ENCODE assay signal across 9 mouse cellular contexts in genomic region chr5:147293127-147293910, GRCm38 (mm10). TPM values are rescaled to one million over a fixed set of nuclear protein-coding genes. Genes with fewer than 3 reads are reported as not detected.
DNase-seq lines count a peak whose midpoint lies in the region; ATAC-seq and TF ChIP-seq lines count a peak whose summit lies in the region.
"Had no signal": no experiment of that assay in that cellular context is flagged by ENCODE, and none has a peak within 500 bp of the region (broad histone marks: within the 10 kb centered on the region; RNA-seq: fewer than 3 reads in every experiment).

No protein-coding gene starts in this region.

- 16% methylated on average over 18 of the region's 18 CpGs for WGBS in heart, embryonic 10.5 days
- 18% methylated on average over 16 of the region's 18 CpGs for WGBS in kidney, embryonic 14.5 days
- 16% methylated on average over 18 of the region's 18 CpGs for WGBS in liver, embryonic 16.5 days (ENCODE audit: insufficient replicate concordance)
- 20% methylated on average over 17 of the region's 18 CpGs for WGBS in neural tube, embryonic 11.5 days

- no peaks in the 10 kb centered on the region for H3K9me3 ChIP-seq in heart, embryonic 10.5 days
- no peaks in the 10 kb centered on the region for H3K9me3 ChIP-seq in kidney, embryonic 14.5 days (ENCODE audit: control insufficient read depth, low read length)
- no peaks in the 10 kb centered on the region for H3K9me3 ChIP-seq in liver, embryonic 16.5 days (replicated peaks; ENCODE audit: control insufficient read depth, low read length)
- no peaks in the 10 kb centered on the region for H3K9me3 ChIP-seq in neural tube, embryonic 11.5 days (ENCODE audit: control insufficient read depth, low read length)
- H3K9me3 ChIP-seq: heart, embryonic 13.5 days had no signal

- no peak overlapping the region for H3K27ac ChIP-seq in cortical plate, adult 2 months (ENCODE audit: insufficient read depth, low read length)
- H3K27ac ChIP-seq in heart, embryonic 10.5 days = no peak overlapping the region
- H3K27ac ChIP-seq in kidney, embryonic 14.5 days (ENCODE audit: low read depth, low read length) = no peak overlapping the region
- H3K27ac ChIP-seq in liver, embryonic 16.5 days (ENCODE audit: low read length) = no peak overlapping the region
- no peak overlapping the region for H3K27ac ChIP-seq in neural tube, embryonic 11.5 days (ENCODE audit: low read depth, low read length)
- H3K27ac ChIP-seq: heart, embryonic 13.5 days had no signal

- TF ChIP-seq POLR2A in cortical plate, adult 2 months (IDR thresholded peaks at IDR 0.05; ENCODE audit: extremely low read depth, insufficient read depth, low read length) = no peak

- no peaks in the 10 kb centered on the region for H3K36me3 ChIP-seq in heart, embryonic 10.5 days
- H3K36me3 ChIP-seq in kidney, embryonic 14.5 days (ENCODE audit: control insufficient read depth, insufficient read depth, low read length) = no peaks in the 10 kb centered on the region
- H3K36me3 ChIP-seq in liver, embryonic 16.5 days (ENCODE audit: control insufficient read depth, insufficient read depth) = no peaks in the 10 kb centered on the region
- no peaks in the 10 kb centered on the region for H3K36me3 ChIP-seq in neural tube, embryonic 11.5 days (ENCODE audit: control insufficient read depth, insufficient read depth, low read length)
- H3K36me3 ChIP-seq: heart, embryonic 13.5 days had no signal

- DNase-seq in CD4-positive, CD25-positive, alpha-beta regulatory T cell, adult 2 months (ENCODE audit: low read depth, low spot score) = peak; percentile 80
- DNase-seq in ZHBTc4 (ENCODE audit: low read depth, low spot score) = peak; percentile 95
- DNase-seq in heart, embryonic 10.5 days (ENCODE audit: low spot score) = peak; percentile 90
- DNase-seq in neural tube, embryonic 11.5 days (ENCODE audit: low spot score) = peak; percentile 87
- peak; percentile 67 for DNase-seq in thymus, postnatal 14 days

- TF ChIP-seq CTCF in cortical plate, adult 2 months (IDR thresholded peaks at IDR 0.05; ENCODE audit: extremely low read depth, insufficient read depth, low read length) = peak; percentile 67

- no peak overlapping the region for H3K9ac ChIP-seq in kidney, embryonic 14.5 days (ENCODE audit: low read depth, low read length)
- H3K9ac ChIP-seq in liver, embryonic 16.5 days (ENCODE audit: low read depth, low read length) = no peak overlapping the region
- no peak overlapping the region for H3K9ac ChIP-seq in neural tube, embryonic 11.5 days (ENCODE audit: low read length)
- H3K9ac ChIP-seq: heart, embryonic 13.5 days had no signal

- no peak overlapping the region for H3K4me3 ChIP-seq in cortical plate, adult 2 months (ENCODE audit: insufficient read depth, low read length)
- no peak overlapping the region for H3K4me3 ChIP-seq in heart, embryonic 10.5 days
- no peak overlapping the region for H3K4me3 ChIP-seq in kidney, embryonic 14.5 days (ENCODE audit: low read length)
- H3K4me3 ChIP-seq in liver, embryonic 16.5 days (ENCODE audit: low read depth, low read length) = no peak overlapping the region
- H3K4me3 ChIP-seq in neural tube, embryonic 11.5 days (ENCODE audit: low read depth, low read length) = no peak overlapping the region
- H3K4me3 ChIP-seq: heart, embryonic 13.5 days had no signal

- no peaks in the 10 kb centered on the region for H3K4me1 ChIP-seq in cortical plate, adult 2 months (ENCODE audit: control insufficient read depth, insufficient read depth, low read length)
- H3K4me1 ChIP-seq in heart, embryonic 10.5 days = peaks cover 16% of the 10 kb centered on the region
- H3K4me1 ChIP-seq in kidney, embryonic 14.5 days (ENCODE audit: control insufficient read depth, insufficient read depth, low read length) = peaks cover 9% of the 10 kb centered on the region; the same call in 1 of the 2 replicates
- H3K4me1 ChIP-seq in liver, embryonic 16.5 days (ENCODE audit: control insufficient read depth, low read depth, low read length) = peaks cover 3% of the 10 kb centered on the region; the same call in 1 of the 2 replicates
- H3K4me1 ChIP-seq in neural tube, embryonic 11.5 days (ENCODE audit: control insufficient read depth, insufficient read depth, low read length) = no peaks in the 10 kb centered on the region; the same call in 1 of the 2 replicates

- ATAC-seq in kidney, embryonic 14.5 days (ENCODE audit: low FRiP score, low TSS enrichment) = peak; percentile 88
- peak; percentile 55 for ATAC-seq in liver, embryonic 16.5 days (ENCODE audit: low read depth)
- ATAC-seq in neural tube, embryonic 11.5 days (ENCODE audit: insufficient read depth, low FRiP score, low TSS enrichment) = peak; percentile 80; the same call in 1 of the 2 replicates

- H3K4me2 ChIP-seq in kidney, embryonic 14.5 days (replicated peaks; ENCODE audit: low read depth, low read length) = no peak overlapping the region
- no peak overlapping the region for H3K4me2 ChIP-seq in liver, embryonic 16.5 days (ENCODE audit: low read depth, low read length)
- no peak overlapping the region for H3K4me2 ChIP-seq in neural tube, embryonic 11.5 days (ENCODE audit: low read depth)
- H3K4me2 ChIP-seq: heart, embryonic 13.5 days had no signal

- H3K27me3 ChIP-seq in heart, embryonic 10.5 days (ENCODE audit: insufficient read depth, poor library complexity, severe bottlenecking) = peaks cover 72% of the 10 kb centered on the region
- peaks cover 41% of the 10 kb centered on the region for H3K27me3 ChIP-seq in kidney, embryonic 14.5 days (ENCODE audit: control insufficient read depth, insufficient read depth, low read length)
- H3K27me3 ChIP-seq in liver, embryonic 16.5 days (ENCODE audit: control insufficient read depth, insufficient read depth, low read depth, low read length) = peaks cover 21% of the 10 kb centered on the region
- H3K27me3 ChIP-seq in neural tube, embryonic 11.5 days (ENCODE audit: control insufficient read depth, insufficient read depth, low read length) = peaks cover 28% of the 10 kb centered on the region

RNA-seq across cellular contexts. Expression of gene Cdx2, which starts 13.8 kb away (rescaled TPM):
- not detected in 2 replicates for polyA plus RNA-seq in cortical plate, adult 2 months (2012; rRNA removed)
- not detected in 2 replicates for polyA plus RNA-seq in heart, embryonic 10.5 days (2016; fragmentation: Nextera tagmentation; extraction: Ambion mirVana)
- polyA plus RNA-seq in kidney, embryonic 14.5 days (2014; fragmentation: Nextera tagmentation; extraction: Ambion mirVana) = not detected in 2 replicates
- polyA plus RNA-seq in liver, embryonic 16.5 days (2015; fragmentation: Nextera tagmentation; extraction: Ambion mirVana) = 0.18 TPM in 1 of 2 replicates, not detected in the other
- polyA plus RNA-seq in neural tube, embryonic 11.5 days (2014; fragmentation: Nextera tagmentation; extraction: Ambion mirVana) = not detected in 2 replicates
- polyA plus RNA-seq: heart, embryonic 13.5 days had no signal

RNA-seq across cellular contexts. Expression of gene Pdx1, which starts 23.6 kb away (rescaled TPM):
- polyA plus RNA-seq in cortical plate, adult 2 months (2012; rRNA removed) = not detected in 2 replicates
- polyA plus RNA-seq in heart, embryonic 10.5 days (2016; fragmentation: Nextera tagmentation; extraction: Ambion mirVana) = 0.44 TPM in 1 of 2 replicates, not detected in the other
- 0.19 TPM in 1 of 2 replicates, not detected in the other for polyA plus RNA-seq in kidney, embryonic 14.5 days (2014; fragmentation: Nextera tagmentation; extraction: Ambion mirVana)
- 0.13 TPM in 1 of 2 replicates, not detected in the other for polyA plus RNA-seq in liver, embryonic 16.5 days (2015; fragmentation: Nextera tagmentation; extraction: Ambion mirVana)
- not detected in 2 replicates for polyA plus RNA-seq in neural tube, embryonic 11.5 days (2014; fragmentation: Nextera tagmentation; extraction: Ambion mirVana)
- polyA plus RNA-seq: heart, embryonic 13.5 days had no signal

RNA-seq across cellular contexts. Expression of gene Urad, which starts 28.9 kb away (rescaled TPM):
- polyA plus RNA-seq in cortical plate, adult 2 months (2012; rRNA removed) = not detected in 2 replicates
- polyA plus RNA-seq in heart, embryonic 10.5 days (2016; fragmentation: Nextera tagmentation; extraction: Ambion mirVana) = not detected in 2 replicates
- polyA plus RNA-seq in kidney, embryonic 14.5 days (2014; fragmentation: Nextera tagmentation; extraction: Ambion mirVana) = not detected in 2 replicates
- 1.6 and 1.8 TPM in 2 replicates for polyA plus RNA-seq in liver, embryonic 16.5 days (2015; fragmentation: Nextera tagmentation; extraction: Ambion mirVana)
- polyA plus RNA-seq in neural tube, embryonic 11.5 days (2014; fragmentation: Nextera tagmentation; extraction: Ambion mirVana) = not detected in 2 replicates
- polyA plus RNA-seq: heart, embryonic 13.5 days had no signal
